Mouse (Mus musculus) liver, postnatal 0 days (tissue): ENCODE measurements at regions not wholly inside any gene's neighbourhood (a gene's known extent, or its start where the extent isn't known, plus 50 kb on each side); places are given as distances from the start of the nearest gene placed in this dataset.

ENCODE experiments used
- ATAC-seq: fragments of 200-750 bp; cut with Nextera tagmentation; 2 replicates; pipeline ENCODE4 v1.8.0; 2017; ENCODE audit warnings: mild to moderate bottlenecking, moderate library complexity
- DNase-seq: peaks from one replicate; pipeline ENCODE4 v3.0.0-alpha.2; 2016
- H3K27ac ChIP-seq: fragments of 300-500 bp; sonication (generic); 2 replicates; pipeline ENCODE4 v1.5.1; 2014; ENCODE audit warnings: antibody characterized with exemption, moderate library complexity, mild to moderate bottlenecking, low read depth
- H3K27me3 ChIP-seq: fragments of 300-500 bp; sonication (generic); 2 replicates; pipeline ENCODE4 v1.6.1; 2014; ENCODE audit warnings: low read length, control low read depth, mixed read lengths; ENCODE audit not compliant: insufficient read depth
- H3K36me3 ChIP-seq: fragments of 300-500 bp; sonication (generic); replicated peaks from 2 replicates; pipeline ENCODE4 v1.6.1; 2014; ENCODE audit warnings: mild to moderate bottlenecking, control low read depth, low read length, moderate library complexity, mixed read lengths; ENCODE audit not compliant: insufficient read depth
- H3K4me1 ChIP-seq: fragments of 300-500 bp; sonication (generic); 2 replicates; pipeline ENCODE4 v1.6.1; 2014; ENCODE audit warnings: antibody characterized with exemption, mild to moderate bottlenecking, control low read depth; ENCODE audit not compliant: insufficient read depth
- H3K4me2 ChIP-seq: fragments of 300-500 bp; sonication (generic); 2 replicates; pipeline ENCODE4 v1.6.1; 2014; ENCODE audit warnings: low read depth, mild to moderate bottlenecking, low read length, moderate library complexity, mixed read lengths
- H3K4me3 ChIP-seq: fragments of 300-500 bp; sonication (generic); 2 replicates; pipeline ENCODE4 v1.5.1; 2014; ENCODE audit warnings: low read depth, low read length
- H3K9ac ChIP-seq: fragments of 300-500 bp; sonication (generic); replicated peaks from 2 replicates; pipeline ENCODE4 v1.6.1; 2014; ENCODE audit warnings: mild to moderate bottlenecking, moderate library complexity
- H3K9me3 ChIP-seq: fragments of 300-500 bp; sonication (generic); 2 replicates; pipeline ENCODE4 v1.6.1; 2016; ENCODE audit warnings: mild to moderate bottlenecking, control low read depth, low read length, mixed read lengths
- CTCF ChIP-seq: sonication (generic); IDR thresholded peaks from 2 replicates; pipeline ENCODE4 v1.5.1; 2016; ENCODE audit warnings: antibody characterized with exemption, low read depth
- EP300 ChIP-seq: IDR thresholded peaks from 2 replicates; pipeline ENCODE4 v1.6.1; 2016; ENCODE audit warnings: antibody characterized with exemption, low read depth, mild to moderate bottlenecking
- WGBS: fragments of 180-500 bp; shearing (Covaris S2); extraction: QIAGEN DNeasy Blood & Tissue Kit; methylation state at CpG from one replicate; pipeline ENCODE4 v1.1.7; 2014; ENCODE audit not compliant: insufficient replicate concordance; 5-methylcytosine and 5-hydroxymethylcytosine counted together

- Histone ChIP-seq H3K4me3 (no peak overlapping the region), H3K36me3 (no peaks in the 10 kb centered on the region), H3K9me3 (no peaks in the 10 kb centered on the region), H3K9ac (no peak overlapping the region), H3K27me3 (no peaks in the 10 kb centered on the region), H3K4me2 (no peak overlapping the region), H3K4me1 (no peaks in the 10 kb centered on the region), H3K27ac (no peak overlapping the region)
- no peak for ATAC-seq
- WGBS: 53% methylated on average over 2 of the region's 2 CpGs
- DNase-seq: no peak
- TF ChIP-seq EP300: no peak
- TF ChIP-seq CTCF: no peak
These were observed 244.2 kb upstream of the Gm12728 start for GRCm38 (mm10) chr4:105545486-105545885.

GRCm38 (mm10) chr4:105549744-105550440, 239.8 kb upstream of the Gm12728 start:
- Histone ChIP-seq H3K4me2 (no peak overlapping the region), H3K36me3 (no peaks in the 10 kb centered on the region), H3K27ac (no peak overlapping the region), H3K4me3 (no peak overlapping the region), H3K9ac (no peak overlapping the region), H3K4me1 (no peaks in the 10 kb centered on the region), H3K27me3 (no peaks in the 10 kb centered on the region), H3K9me3 (no peaks in the 10 kb centered on the region)
- ATAC-seq (no peak), DNase-seq (no peak)
- WGBS: 68% methylated on average over 7 of the region's 7 CpGs
- no peak for TF ChIP-seq EP300

- TF ChIP-seq EP300 (no peak), CTCF (peak; percentile 29; the same call in 1 of the 2 replicates)
- ATAC-seq: no peak
- WGBS: 78% methylated on average over 4 of the region's 4 CpGs
These were observed 237.5 kb upstream of the Gm12728 start for GRCm38 (mm10) chr4:105551966-105552685.

GRCm38 (mm10) chr4:105554994-105555393, 234.7 kb upstream of the Gm12728 start:
- Histone ChIP-seq H3K4me3 (no peak overlapping the region), H3K9ac (no peak overlapping the region), H3K4me1 (0 out of 2 replicates have a peak, but pooled peaks cover 3% of the 10 kb centered on the region), H3K27me3 (no peaks in the 10 kb centered on the region), H3K27ac (no peak overlapping the region), H3K4me2 (no peak overlapping the region), H3K36me3 (no peaks in the 10 kb centered on the region), H3K9me3 (no peaks in the 10 kb centered on the region)
- 75% methylated on average over 8 of the region's 8 CpGs for WGBS
- no peak for TF ChIP-seq CTCF
- TF ChIP-seq EP300: no peak
- DNase-seq (no peak), ATAC-seq (no peak)

More at GRCm38 (mm10) chr4:105551966-105552685, 237.5 kb upstream of the Gm12728 start:
- no peaks in the 10 kb centered on the region for H3K9me3 ChIP-seq
- no peak overlapping the region for H3K9ac ChIP-seq
- H3K27ac ChIP-seq: no peak overlapping the region
- no peaks in the 10 kb centered on the region for H3K4me1 ChIP-seq
- no peaks in the 10 kb centered on the region for H3K36me3 ChIP-seq
- no peak overlapping the region for H3K4me3 ChIP-seq
- no peak for DNase-seq
- no peak overlapping the region for H3K4me2 ChIP-seq
- no peaks in the 10 kb centered on the region for H3K27me3 ChIP-seq

DNA sequence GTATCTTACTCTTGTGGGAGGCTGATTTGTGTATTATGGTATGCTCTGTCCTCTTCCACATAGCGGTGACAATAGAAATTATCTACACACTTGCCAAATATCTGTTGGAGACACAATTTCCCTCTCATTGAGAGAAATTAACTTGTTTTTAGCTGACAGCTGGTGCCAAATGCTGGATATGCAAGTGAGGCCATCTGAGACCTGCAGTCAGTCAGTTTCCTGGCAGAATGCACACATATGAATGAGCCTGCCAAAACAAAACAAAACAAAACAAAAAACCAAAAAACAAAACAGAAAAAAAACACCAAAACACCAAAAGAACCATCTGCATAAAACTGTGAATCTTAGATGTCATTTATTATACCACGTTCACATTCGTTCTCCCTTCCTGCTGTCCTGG, 233.7 kb upstream of the Gm12728 start:
- 0 out of 2 replicates have a peak, but pooled peaks cover 3% of the 10 kb centered on the region for H3K4me1 ChIP-seq
- WGBS: 87% methylated on average over 3 of the region's 3 CpGs
- no peak overlapping the region for H3K27ac ChIP-seq
- no peaks in the 10 kb centered on the region for H3K27me3 ChIP-seq
- H3K4me2 ChIP-seq: no peak overlapping the region
- H3K9me3 ChIP-seq: no peaks in the 10 kb centered on the region
- DNase-seq: no peak
- H3K36me3 ChIP-seq: no peaks in the 10 kb centered on the region
- H3K4me3 ChIP-seq: no peak overlapping the region
- TF ChIP-seq EP300 (no peak), CTCF (no peak)
- no peak for ATAC-seq
- no peak overlapping the region for H3K9ac ChIP-seq

- Histone ChIP-seq H3K9me3 (no peaks in the 10 kb centered on the region), H3K9ac (no peak overlapping the region), H3K4me3 (no peak overlapping the region), H3K36me3 (no peaks in the 10 kb centered on the region), H3K27ac (no peak overlapping the region), H3K4me1 (0 out of 2 replicates have a peak, but pooled peaks cover 3% of the 10 kb centered on the region), H3K27me3 (no peaks in the 10 kb centered on the region), H3K4me2 (no peak overlapping the region)
- peak; percentile 8; the same call in 1 of the 2 replicates for ATAC-seq
- no peak for DNase-seq
- WGBS: 71% methylated on average over 2 of the region's 2 CpGs
- TF ChIP-seq EP300 (peak; percentile 34; the same call in 1 of the 2 replicates), CTCF (no peak)
These were observed 232.3 kb upstream of the Gm12728 start for GRCm38 (mm10) chr4:105557396-105557795.
